Mouse (Mus musculus) heart, embryonic 14.5 days (tissue): ENCODE measurements around the gene Klhl35. TPM values are rescaled to one million over a fixed set of nuclear protein-coding genes. Genes with fewer than 3 reads are reported as not detected.

Experiments
- ATAC-seq: fragments of 200-750 bp; cut with Nextera tagmentation; 2 replicates; pipeline ENCODE4 v1.8.0; 2017; ENCODE audit warnings: low read depth, moderate TSS enrichment; ENCODE audit not compliant: insufficient number of reproducible peaks, insufficient read depth, low FRiP score
- H3K27ac ChIP-seq, 2 experiments: fragments of 200-500 bp in 1 of 2; fragments of 300-500 bp in 1 of 2; sonication (generic) in 1 of 2; replicated peaks in 1 of 2; 2 replicates each; pipeline ENCODE4 v1.5.1; 2012 to 2014; ENCODE audit warnings: low read depth in 2 of 2, low read length in 2 of 2, control low read depth in 1 of 2, mild to moderate bottlenecking in 1 of 2, mixed read lengths in 1 of 2; ENCODE audit not compliant: control insufficient read depth in 1 of 2, insufficient read depth in 1 of 2
- H3K27me3 ChIP-seq: fragments of 300-500 bp; sonication (generic); 2 replicates; pipeline ENCODE4 v1.6.1; 2014; ENCODE audit warnings: mild to moderate bottlenecking, low read length, control low read depth; ENCODE audit not compliant: control insufficient read depth, insufficient read depth
- H3K36me3 ChIP-seq: fragments of 300-500 bp; sonication (generic); 2 replicates; pipeline ENCODE4 v1.6.1; 2014; ENCODE audit warnings: mild to moderate bottlenecking, control low read depth, low read length, mixed read lengths; ENCODE audit not compliant: control insufficient read depth, insufficient read depth
- H3K4me1 ChIP-seq, 2 experiments: fragments of 200-500 bp in 1 of 2; fragments of 300-500 bp in 1 of 2; sonication (generic) in 1 of 2; 2 replicates each; pipeline ENCODE4 v1.6.1; 2012 to 2014; ENCODE audit warnings: low read length in 2 of 2, control low read depth in 1 of 2, mixed read lengths in 1 of 2; ENCODE audit not compliant: control insufficient read depth in 2 of 2, insufficient read depth in 2 of 2
- H3K4me2 ChIP-seq: fragments of 300-500 bp; sonication (generic); 2 replicates; pipeline ENCODE4 v1.6.1; 2014; ENCODE audit warnings: mild to moderate bottlenecking, low read length
- H3K4me3 ChIP-seq, 2 experiments: fragments of 200-500 bp in 1 of 2; fragments of 300-500 bp in 1 of 2; sonication (generic) in 1 of 2; 2 replicates each; pipeline ENCODE4 v1.5.1; 2012 to 2014; ENCODE audit warnings: low read length in 2 of 2, mild to moderate bottlenecking in 2 of 2, control low read depth in 1 of 2, low read depth in 1 of 2, moderate library complexity in 1 of 2; ENCODE audit not compliant: control insufficient read depth in 1 of 2, insufficient read depth in 1 of 2
- H3K9ac ChIP-seq: fragments of 300-500 bp; sonication (generic); 2 replicates; pipeline ENCODE4 v1.6.1; 2014; ENCODE audit warnings: mild to moderate bottlenecking, low read length
- H3K9me3 ChIP-seq: fragments of 300-500 bp; sonication (generic); 2 replicates; pipeline ENCODE4 v1.6.1; 2016; ENCODE audit warnings: low read length, control low read depth; ENCODE audit not compliant: control insufficient read depth
- WGBS: fragments of 180-500 bp; shearing (Covaris S2); extraction: QIAGEN DNeasy Blood & Tissue Kit; methylation state at CpG from one replicate; pipeline ENCODE4 v1.1.7; 2014; 5-methylcytosine and 5-hydroxymethylcytosine counted together
- polyA plus RNA-seq: library from polyadenylated mRNA; unstranded; fragments of >200 nt; fragmentation: Nextera tagmentation; extraction: Ambion mirVana; gene quantifications from 2 replicates; pipeline ENCODE4 v1.2.1, GENCODE M21; 2014

Gene Klhl35
- polyA plus RNA-seq, 1 experiment from 2014 or later: 1.1 TPM

- no peak overlapping the region for H3K9ac ChIP-seq
- no peak overlapping the region for H3K4me3 ChIP-seq
- no peaks in the 10 kb centered on the region for H3K27me3 ChIP-seq
- peaks cover 3% of the 10 kb centered on the region; the same call in 1 of the 2 replicates for H3K36me3 ChIP-seq
- no peaks in the 10 kb centered on the region for H3K9me3 ChIP-seq
- no peak for ATAC-seq
- H3K4me2 ChIP-seq: no peak overlapping the region
- no peak overlapping the region for H3K27ac ChIP-seq
- peaks cover 34 to 43% of the 10 kb centered on the region in 2 experiments for H3K4me1 ChIP-seq
- WGBS: 67% methylated on average over 10 of the region's 10 CpGs
Measured at GRCm38 (mm10) chr7:99438881-99439280, 26.9 kb upstream of the Klhl35 start.

GRCm38 (mm10) chr7:99441534-99442072, 24.2 kb upstream of the Klhl35 start:
- peak; percentile 90 for ATAC-seq
- Histone ChIP-seq H3K4me1 (peaks cover 30 to 35% of the 10 kb centered on the region in 2 experiments), H3K27me3 (no peaks in the 10 kb centered on the region), H3K4me2 (peak overlapping the region; percentile 50), H3K36me3 (0 out of 2 replicates have a peak, but pooled peaks cover 10% of the 10 kb centered on the region), H3K9ac (peak overlapping the region; percentile 59), H3K9me3 (no peaks in the 10 kb centered on the region), H3K4me3 (no peak overlapping the region), H3K27ac (peak overlapping the region; percentile 91 to 95)
- WGBS: 4% methylated on average over 6 of the region's 6 CpGs

GRCm38 (mm10) chr7:99443164-99443563, 22.6 kb upstream of the Klhl35 start:
- no peak for ATAC-seq
- peaks cover 13% of the 10 kb centered on the region; the same call in 1 of the 2 replicates for H3K36me3 ChIP-seq
- 44% methylated on average over 5 of the region's 5 CpGs for WGBS
- H3K27me3 ChIP-seq: no peaks in the 10 kb centered on the region
- no peaks in the 10 kb centered on the region for H3K9me3 ChIP-seq
- peak overlapping the region; percentile 39 to 47; a peak in 3 of 4 replicates for H3K27ac ChIP-seq
- H3K9ac ChIP-seq: peak overlapping the region; percentile 59
- peaks cover 30 to 35% of the 10 kb centered on the region in 2 experiments for H3K4me1 ChIP-seq
- H3K4me3 ChIP-seq: no peak overlapping the region
- no peak overlapping the region for H3K4me2 ChIP-seq

GRCm38 (mm10) chr7:99444012-99444411, 21.8 kb upstream of the Klhl35 start:
- Histone ChIP-seq H3K4me1 (peaks cover 30 to 35% of the 10 kb centered on the region in 2 experiments), H3K36me3 (peaks cover 20% of the 10 kb centered on the region; the same call in 1 of the 2 replicates), H3K9me3 (no peaks in the 10 kb centered on the region), H3K4me3 (no peak overlapping the region), H3K9ac (no peak overlapping the region), H3K27me3 (no peaks in the 10 kb centered on the region), H3K27ac (no peak overlapping the region), H3K4me2 (no peak overlapping the region)
- WGBS: 76% methylated on average over 6 of the region's 6 CpGs
- no peak for ATAC-seq

- 69% methylated on average over 2 of the region's 2 CpGs for WGBS
- ATAC-seq: no peak
- Histone ChIP-seq H3K27me3 (no peaks in the 10 kb centered on the region), H3K9ac (no peak overlapping the region), H3K4me1 (peaks cover 26 to 30% of the 10 kb centered on the region in 2 experiments), H3K4me2 (no peak overlapping the region), H3K36me3 (peaks cover 20% of the 10 kb centered on the region; the same call in 1 of the 2 replicates), H3K9me3 (no peaks in the 10 kb centered on the region), H3K27ac (no peak overlapping the region), H3K4me3 (no peak overlapping the region)
Measured at GRCm38 (mm10) chr7:99445833-99446232, 20.0 kb upstream of the Klhl35 start.

- no peak overlapping the region for H3K4me3 ChIP-seq
- H3K27ac ChIP-seq: no peak overlapping the region
- no peaks in the 10 kb centered on the region for H3K9me3 ChIP-seq
- no peaks in the 10 kb centered on the region for H3K27me3 ChIP-seq
- H3K4me1 ChIP-seq: peaks cover 13 to 20% of the 10 kb centered on the region in 2 experiments
- WGBS: 79% methylated on average over 5 of the region's 5 CpGs
- peaks cover 26% of the 10 kb centered on the region for H3K36me3 ChIP-seq
- H3K4me2 ChIP-seq: no peak overlapping the region
- ATAC-seq: no peak
- no peak overlapping the region for H3K9ac ChIP-seq
Measured at GRCm38 (mm10) chr7:99447323-99447722, 18.5 kb upstream of the Klhl35 start.

GRCm38 (mm10) chr7:99448619-99449018, 17.2 kb upstream of the Klhl35 start:
- no peak overlapping the region for H3K27ac ChIP-seq
- peaks cover 26% of the 10 kb centered on the region for H3K36me3 ChIP-seq
- peaks cover 9 to 12% of the 10 kb centered on the region in 2 experiments for H3K4me1 ChIP-seq
- H3K9me3 ChIP-seq: no peaks in the 10 kb centered on the region
- H3K4me3 ChIP-seq: no peak overlapping the region
- no peak overlapping the region for H3K4me2 ChIP-seq
- no peaks in the 10 kb centered on the region for H3K27me3 ChIP-seq
- no peak overlapping the region for H3K9ac ChIP-seq
- no peak for ATAC-seq
- 71% methylated on average over 5 of the region's 5 CpGs for WGBS

- Histone ChIP-seq H3K9me3 (no peaks in the 10 kb centered on the region), H3K27me3 (no peaks in the 10 kb centered on the region), H3K4me2 (no peak overlapping the region), H3K4me1 (peaks cover 8 to 9% of the 10 kb centered on the region in 2 experiments), H3K27ac (no peak overlapping the region), H3K9ac (no peak overlapping the region), H3K4me3 (no peak overlapping the region), H3K36me3 (peaks cover 26% of the 10 kb centered on the region)
- 71% methylated on average over 8 of the region's 8 CpGs for WGBS
- ATAC-seq: no peak
Measured at GRCm38 (mm10) chr7:99449063-99449462, 16.7 kb upstream of the Klhl35 start.
